Mouse (Mus musculus) kidney, embryonic 16.5 days (tissue): ENCODE results near the gene D7Ertd443e. TPM values are rescaled to one million over a fixed set of nuclear protein-coding genes. Genes with fewer than 3 reads are reported as not detected.
A peak's percentile ranks its signal among the peaks of the same experiment; 100 is the strongest.

Source experiments
- ATAC-seq: fragments of 200-750 bp; cut with Nextera tagmentation; 2 replicates; pipeline ENCODE4 v1.8.0; 2017; ENCODE audit warnings: moderate TSS enrichment; ENCODE audit not compliant: low FRiP score, low TSS enrichment
- H3K27ac ChIP-seq: fragments of 300-500 bp; sonication (generic); 2 replicates; pipeline ENCODE4 v1.5.1; 2014; ENCODE audit warnings: low read length
- H3K27me3 ChIP-seq: fragments of 300-500 bp; sonication (generic); 2 replicates; pipeline ENCODE4 v1.6.1; 2014; ENCODE audit warnings: low read length, control low read depth, mixed read lengths; ENCODE audit not compliant: insufficient read depth
- H3K36me3 ChIP-seq: fragments of 300-500 bp; sonication (generic); 2 replicates; pipeline ENCODE4 v1.6.1; 2014; ENCODE audit warnings: low read length, control low read depth, mixed read lengths; ENCODE audit not compliant: insufficient read depth
- H3K4me1 ChIP-seq: fragments of 300-500 bp; sonication (generic); 2 replicates; pipeline ENCODE4 v1.6.1; 2014; ENCODE audit warnings: low read length, control low read depth, mixed read lengths; ENCODE audit not compliant: insufficient read depth
- H3K4me2 ChIP-seq: fragments of 300-500 bp; sonication (generic); replicated peaks from 2 replicates; pipeline ENCODE4 v1.6.1; 2014; ENCODE audit warnings: low read depth, low read length
- H3K4me3 ChIP-seq: fragments of 300-500 bp; sonication (generic); 2 replicates; pipeline ENCODE4 v1.5.1; 2014; ENCODE audit warnings: mild to moderate bottlenecking, low read length
- H3K9ac ChIP-seq: fragments of 300-500 bp; sonication (generic); replicated peaks from 2 replicates; pipeline ENCODE4 v1.6.1; 2014; ENCODE audit warnings: low read length
- H3K9me3 ChIP-seq: fragments of 300-500 bp; sonication (generic); 2 replicates; pipeline ENCODE4 v1.6.1; 2016; ENCODE audit warnings: low read length, control low read depth
- WGBS: fragments of 180-500 bp; shearing (Covaris S2); extraction: QIAGEN DNeasy Blood & Tissue Kit; methylation state at CpG from one replicate; pipeline ENCODE4 v1.1.7; 2014; 5-methylcytosine and 5-hydroxymethylcytosine counted together
- polyA plus RNA-seq: library from polyadenylated mRNA; unstranded; fragments of >200 nt; fragmentation: Nextera tagmentation; extraction: Ambion mirVana; gene quantifications from 2 replicates; pipeline ENCODE4 v1.2.1, GENCODE M21; 2015

The D7Ertd443e gene
- polyA plus RNA-seq, 1 experiment from 2014 or later = 0.14 TPM

DNA sequence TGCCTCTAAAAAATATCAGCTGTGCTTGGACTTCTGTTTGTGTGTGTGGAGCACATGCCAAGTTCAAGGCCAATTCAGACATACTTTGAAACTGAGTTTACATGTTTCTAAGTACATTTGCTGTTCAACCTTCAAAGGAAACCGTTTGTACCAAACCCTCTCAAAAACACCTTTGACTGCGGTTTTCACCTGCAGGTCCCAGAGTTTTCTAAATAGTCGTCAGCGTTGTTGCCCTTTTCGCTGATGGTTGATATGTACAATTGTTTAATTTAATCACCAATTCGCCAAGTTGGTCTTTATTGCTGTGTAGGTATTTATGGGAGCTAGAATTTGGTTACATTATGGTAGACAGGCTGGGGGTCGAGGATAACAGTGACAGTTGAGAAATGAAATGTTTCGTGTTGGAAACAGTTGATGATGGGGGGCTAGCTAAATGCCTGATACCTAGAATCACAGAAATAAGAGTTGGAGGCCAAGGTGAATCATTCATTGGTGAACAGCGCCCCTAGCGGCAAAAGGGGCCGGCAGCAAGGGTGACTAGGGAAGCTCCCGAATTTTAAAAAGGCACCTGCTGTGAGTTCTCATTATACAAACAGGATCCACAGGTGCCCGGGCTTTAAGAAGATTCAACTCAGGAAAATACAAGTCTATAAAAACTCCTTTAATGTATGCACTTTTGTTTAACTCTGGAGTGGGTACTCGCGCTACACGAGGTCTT lies 161.9 kb downstream of the D7Ertd443e start:
- no peaks in the 10 kb centered on the region for H3K9me3 ChIP-seq
- peak overlapping the region; percentile 72 for H3K4me3 ChIP-seq
- H3K27ac ChIP-seq = no peak overlapping the region
- H3K9ac ChIP-seq = peak overlapping the region; percentile 65; the same call in 1 of the 2 replicates
- WGBS = 25% methylated on average over 16 of the region's 16 CpGs
- 0 out of 2 replicates have a peak, but pooled peaks cover 5% of the 10 kb centered on the region for H3K27me3 ChIP-seq
- peak overlapping the region; percentile 89 for H3K4me2 ChIP-seq
- no peaks in the 10 kb centered on the region for H3K36me3 ChIP-seq
- H3K4me1 ChIP-seq = peaks cover 25% of the 10 kb centered on the region
- no peak for ATAC-seq

Other genes starting within 250 kb of the D7Ertd443e start
- 4.5 and 5.2 TPM in 2 replicates for gene Adam12, start 153.5 kb downstream of the D7Ertd443e start, polyA plus RNA-seq